Mouse (Mus musculus) myocyte (in vitro differentiated cells): ENCODE measurements at regions not wholly inside any gene's neighbourhood (a gene's known extent, or its start where the extent isn't known, plus 50 kb on each side); places are given as distances from the start of the nearest gene placed in this dataset.

Source experiments
- CEBPB ChIP-seq: IDR thresholded peaks from 2 replicates; pipeline ENCODE4 v1.6.1; 2011; ENCODE audit warnings: mild to moderate bottlenecking, moderate library complexity; ENCODE audit not compliant: poor library complexity, insufficient read depth, severe bottlenecking
- E2F4 ChIP-seq: IDR thresholded peaks from one replicate; pipeline ENCODE4 v1.6.1; 2011; ENCODE audit warnings: mild to moderate bottlenecking, control low read depth, moderate library complexity; ENCODE audit not compliant: insufficient read depth
- MAX ChIP-seq: IDR thresholded peaks from one replicate; pipeline ENCODE4 v1.6.1; 2011; ENCODE audit warnings: low read depth, mild to moderate bottlenecking, control low read depth
- MYOD1 ChIP-seq, 3 experiments: IDR thresholded peaks; one replicate each; pipeline ENCODE4 v1.6.1; 2011; ENCODE audit warnings: control low read depth in 2 of 3, low read depth in 2 of 3, mild to moderate bottlenecking in 2 of 3, moderate library complexity in 1 of 3; ENCODE audit not compliant: insufficient read length in 2 of 3, control insufficient read depth in 1 of 3
- MYOG ChIP-seq, 3 experiments: IDR thresholded peaks; one replicate each; pipeline ENCODE4 v1.6.1; 2011; ENCODE audit warnings: control low read depth in 2 of 3, low read depth in 2 of 3, mild to moderate bottlenecking in 2 of 3; ENCODE audit not compliant: insufficient read length in 2 of 3, control insufficient read depth in 1 of 3, insufficient read depth in 1 of 3
- POLR2A ChIP-seq: IDR thresholded peaks from one replicate; pipeline ENCODE4 v1.6.1; 2011; ENCODE audit warnings: low read depth, mild to moderate bottlenecking, control low read depth, moderate library complexity; ENCODE audit not compliant: insufficient read length
- POLR2AphosphoS2 ChIP-seq: IDR thresholded peaks from one replicate; pipeline ENCODE4 v1.6.1; 2011; ENCODE audit warnings: low read depth, control low read depth; ENCODE audit not compliant: insufficient read length
- REST ChIP-seq: IDR thresholded peaks from one replicate; pipeline ENCODE4 v1.6.1; 2011; ENCODE audit warnings: mild to moderate bottlenecking, control low read depth, moderate library complexity; ENCODE audit not compliant: insufficient read depth, insufficient read length
- SRF ChIP-seq: IDR thresholded peaks from one replicate; pipeline ENCODE4 v1.6.1; 2011; ENCODE audit warnings: low read depth; ENCODE audit not compliant: control insufficient read depth, insufficient read length
- TCF12 ChIP-seq: IDR thresholded peaks from one replicate; pipeline ENCODE4 v1.6.1; 2011; ENCODE audit warnings: mild to moderate bottlenecking, control low read depth; ENCODE audit not compliant: poor library complexity, insufficient read depth, severe bottlenecking
- TCF3 ChIP-seq: IDR thresholded peaks from one replicate; pipeline ENCODE4 v1.6.1; 2011; ENCODE audit warnings: low read depth, control low read depth; ENCODE audit not compliant: insufficient read length
- USF1 ChIP-seq: IDR thresholded peaks from one replicate; pipeline ENCODE4 v1.6.1; 2011; ENCODE audit warnings: low read depth, mild to moderate bottlenecking, control low read depth, moderate library complexity

DNA sequence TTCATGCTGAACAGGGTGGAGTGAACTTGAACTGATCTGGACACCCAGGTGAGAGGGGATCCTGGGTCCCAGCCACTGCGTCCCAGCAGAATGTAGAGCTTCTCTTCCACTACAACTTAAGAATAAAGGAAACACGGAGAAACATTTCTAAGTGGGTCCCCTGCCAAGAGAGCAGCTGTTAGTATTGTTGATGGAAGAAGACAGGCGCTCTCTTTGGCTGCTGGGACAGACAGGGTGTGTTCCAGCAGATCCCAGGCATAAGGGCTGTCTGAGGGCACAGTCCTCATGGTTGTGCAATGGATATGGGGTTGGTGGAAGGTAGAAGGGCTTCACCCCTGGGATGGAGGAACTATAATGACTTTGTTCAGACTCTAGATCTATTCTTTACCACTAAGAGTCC is 65.5 kb upstream of the Gm11983 start:
- TF ChIP-seq POLR2A, result no peak
- no peak for TF ChIP-seq POLR2AphosphoS2
- TF ChIP-seq CEBPB, result 0 out of 2 replicates have a peak, but pooled peaks have one; percentile 13
- no peak for TF ChIP-seq MAX
- TF ChIP-seq TCF12, result no peak
- TF ChIP-seq USF1, result no peak
- no peak for TF ChIP-seq SRF
- no peak for TF ChIP-seq MYOG (IDR thresholded peaks at IDR 0.05; ENCODE audit: control insufficient read depth in 1 of 3, insufficient read depth in 1 of 3, insufficient read length in 2 of 3, low read depth in 2 of 3)
- TF ChIP-seq E2F4, result no peak
- TF ChIP-seq MYOD1 (IDR thresholded peaks at IDR 0.05; ENCODE audit: control insufficient read depth in 1 of 3, insufficient read length in 2 of 3, low read depth in 2 of 3), result peak in 1 of 3 experiments; percentile 80
- TF ChIP-seq TCF3, result no peak
- TF ChIP-seq REST, result no peak
